Mouse (Mus musculus): ENCODE results near the gene Fam219a.

Gene Fam219a

GRCm38 (mm10) chr4:41468396-41469080, 100.8 kb downstream of the Fam219a start:
- peak; percentile 54 for DNase-seq

Data from right cerebral cortex, postnatal 25 days (tissue).